Mouse (Mus musculus) G1E (cell line): Measurements from ENCODE around the gene Hoxb3.

Experiments
- CTCF ChIP-seq: IDR thresholded peaks from 2 replicates; pipeline ENCODE4 v1.5.1; 2012; ENCODE audit warnings: low read depth, low read length, inconsistent platforms, mixed read lengths
- GATA1 ChIP-seq: IDR thresholded peaks from 2 replicates; pipeline ENCODE4 v1.6.1; 2012; ENCODE audit warnings: borderline replicate concordance, low read length, inconsistent platforms, mixed read lengths
- GATA2 ChIP-seq: IDR thresholded peaks from 2 replicates; pipeline ENCODE4 v1.6.1; 2012; ENCODE audit warnings: low read depth, low read length, inconsistent platforms, borderline replicate concordance
- TAL1 ChIP-seq: conservative IDR thresholded peaks from 2 replicates; pipeline ENCODE4 v1.6.1; 2012; ENCODE audit warnings: low read depth, low read length, inconsistent platforms, mixed read lengths

GRCm38 (mm10) chr11:96369140-96369539, 46.0 kb downstream of the Hoxb3 start:
- TF ChIP-seq TAL1 (no peak), CTCF (no peak), GATA1 (no peak), GATA2 (no peak)
